Mouse (Mus musculus): ENCODE results near the gene Fastkd5.
"Not testable (repeated sequence)": the region's sequence is repeated elsewhere in the genome, so short reads cannot be mapped to it uniquely, and the experiment has no call there.

Gene Fastkd5

GRCm38 (mm10) chr2:130576564-130576963, 53.3 kb downstream of the Fastkd5 start:
- DNase-seq, result not testable (repeated sequence)

- no peak for DNase-seq
Observed at GRCm38 (mm10) chr2:130575873-130576272, 54.0 kb downstream of the Fastkd5 start, which contains the start of gene Oxt. Gene Oxt (plus strand): TSS chr2:130576173.

GRCm38 (mm10) chr2:130574960-130575359, 54.9 kb downstream of the Fastkd5 start:
- DNase-seq, result no peak

GRCm38 (mm10) chr2:130569926-130570325, 59.9 kb downstream of the Fastkd5 start:
- no peak for DNase-seq

- no peak for DNase-seq
Observed at GRCm38 (mm10) chr2:130568921-130569320, 60.9 kb downstream of the Fastkd5 start.

- DNase-seq, result no peak
Observed at GRCm38 (mm10) chr2:130564983-130565382, 64.8 kb downstream of the Fastkd5 start.

GRCm38 (mm10) chr2:130564063-130564462, 65.8 kb downstream of the Fastkd5 start:
- peak; percentile 25 to 26 for DNase-seq

Data from thymus, adult 18-20 months (tissue).